Mouse (Mus musculus): ENCODE data around the gene Satb1.

Gene Satb1

GRCm38 (mm10) chr17:51832900-51833577 lies at the start of gene Satb1:
Gene Satb1, minus strand, starts transcription at chr17:51833290.
- DNase-seq (ENCODE audit: low read depth): peak; percentile 87

DNA sequence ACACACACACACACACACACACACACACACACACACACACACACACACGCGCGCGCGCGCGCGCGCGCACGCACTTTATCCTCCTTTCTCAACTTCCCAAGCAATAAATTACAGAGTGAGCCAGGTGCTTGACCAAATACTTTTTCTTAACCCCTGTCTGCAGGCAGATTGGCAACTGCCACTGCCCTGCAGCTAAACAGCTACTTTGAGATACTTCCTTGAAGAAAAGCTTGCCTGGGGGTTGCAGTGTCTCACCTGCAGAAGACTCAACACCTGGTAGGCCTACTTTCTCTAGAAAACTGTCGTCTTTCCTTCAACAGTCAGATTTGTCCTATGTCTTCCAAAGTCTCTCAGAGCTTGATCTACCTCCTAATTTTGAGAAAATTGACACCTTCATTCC lies 49.5 kb upstream of the Satb1 start:
- DNase-seq (ENCODE audit: low read depth): peak; percentile 69

GRCm38 (mm10) chr17:51880895-51881622 lies 48.0 kb upstream of the Satb1 start:
- peak; percentile 52 for DNase-seq (ENCODE audit: low read depth)

- DNase-seq (ENCODE audit: low read depth): peak; percentile 84
These were observed 47.1 kb upstream of the Satb1 start for GRCm38 (mm10) chr17:51880221-51880620.

- peak; percentile 70 for DNase-seq (ENCODE audit: low read depth)
These were observed 46.6 kb upstream of the Satb1 start for GRCm38 (mm10) chr17:51879736-51880135.

GRCm38 (mm10) chr17:51879171-51879570 lies 46.1 kb upstream of the Satb1 start:
- DNase-seq (ENCODE audit: low read depth): peak; percentile 87

- DNase-seq (ENCODE audit: low read depth): peak; percentile 81
These were observed 43.4 kb upstream of the Satb1 start for GRCm38 (mm10) chr17:51876471-51876870.

DNA sequence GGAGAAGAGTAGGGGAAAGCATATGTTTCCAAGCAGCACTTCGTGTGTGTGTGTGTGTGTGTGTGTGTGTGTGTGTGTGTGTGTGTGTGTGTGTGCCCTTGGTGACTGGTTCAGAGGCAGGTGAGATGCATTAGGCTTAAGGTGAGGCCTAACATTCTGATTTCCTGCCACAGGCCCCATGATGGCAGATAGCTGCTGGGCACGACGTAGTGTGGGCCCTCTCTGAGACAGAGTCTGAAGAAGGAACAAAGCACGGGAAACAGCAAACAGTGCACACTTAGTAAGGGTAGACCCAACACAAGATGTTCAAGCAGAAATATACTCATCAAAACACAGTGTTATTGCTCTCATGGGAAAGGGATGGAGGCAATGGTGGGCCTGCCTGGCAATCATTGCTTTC lies 24.5 kb upstream of the Satb1 start:
- DNase-seq (ENCODE audit: low read depth): peak; percentile 67

DNA sequence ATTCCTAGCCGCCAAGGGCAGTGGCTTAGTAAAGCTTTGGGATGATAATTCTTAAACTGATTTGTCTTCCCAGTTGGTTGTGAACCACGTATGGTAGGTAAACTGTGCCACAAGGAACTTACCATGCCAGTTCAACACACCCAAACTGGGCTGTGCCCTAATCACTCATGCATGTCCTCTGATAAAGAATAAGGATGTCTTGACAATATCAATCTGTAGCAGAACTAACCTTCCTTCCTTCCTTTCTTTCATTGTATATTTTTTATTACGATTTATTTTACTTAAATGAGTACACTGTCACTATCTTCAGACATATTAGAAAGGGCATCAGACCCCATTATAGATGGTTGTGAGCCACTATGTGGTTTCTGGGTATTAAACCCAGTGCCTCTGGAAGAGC lies 23.2 kb upstream of the Satb1 start:
- no peak for DNase-seq (ENCODE audit: low read depth)

- peak; percentile 68 for DNase-seq (ENCODE audit: low read depth)
These were observed 22.2 kb upstream of the Satb1 start for GRCm38 (mm10) chr17:51855261-51855660.

DNA sequence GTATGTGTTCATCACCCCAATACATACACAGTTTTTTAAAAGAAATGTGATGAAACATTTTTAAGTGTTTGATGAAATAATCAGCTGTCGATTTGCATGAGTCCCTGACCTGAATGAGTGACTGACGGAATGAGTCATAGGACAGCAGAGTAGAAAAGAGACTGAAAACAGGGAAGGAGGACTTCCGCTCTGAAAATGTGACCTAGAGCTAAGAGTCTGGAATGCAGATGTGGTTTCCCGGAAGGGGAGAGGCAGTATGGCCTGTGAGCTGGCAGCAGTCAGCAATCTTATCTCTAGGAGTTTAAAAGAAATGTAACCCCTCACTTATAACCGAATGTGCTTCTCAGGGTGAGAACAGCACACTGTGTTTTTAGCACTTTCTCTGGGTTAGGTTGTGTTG lies 20.9 kb upstream of the Satb1 start:
- DNase-seq (ENCODE audit: low read depth): no peak

DNA sequence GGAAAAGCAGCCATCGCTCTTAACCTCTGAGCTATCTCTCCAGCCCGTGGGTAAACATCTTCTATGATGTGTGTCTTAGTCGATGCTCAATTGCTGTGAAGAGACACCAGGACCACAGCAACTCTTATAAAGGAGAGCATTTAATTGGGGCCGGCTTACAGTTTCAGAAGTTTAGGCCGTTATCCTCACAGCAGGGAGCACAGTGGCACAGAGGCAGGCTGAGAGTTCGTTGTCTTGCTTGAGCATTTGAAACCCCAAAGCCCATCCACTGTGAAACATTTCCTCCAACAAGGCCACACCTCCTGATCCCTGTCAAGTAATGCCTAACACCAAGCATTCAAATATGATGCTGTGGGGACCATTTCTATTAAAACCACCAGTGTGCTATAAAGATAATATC lies 7.5 kb upstream of the Satb1 start:
- DNase-seq (ENCODE audit: low read depth): no peak

DNA sequence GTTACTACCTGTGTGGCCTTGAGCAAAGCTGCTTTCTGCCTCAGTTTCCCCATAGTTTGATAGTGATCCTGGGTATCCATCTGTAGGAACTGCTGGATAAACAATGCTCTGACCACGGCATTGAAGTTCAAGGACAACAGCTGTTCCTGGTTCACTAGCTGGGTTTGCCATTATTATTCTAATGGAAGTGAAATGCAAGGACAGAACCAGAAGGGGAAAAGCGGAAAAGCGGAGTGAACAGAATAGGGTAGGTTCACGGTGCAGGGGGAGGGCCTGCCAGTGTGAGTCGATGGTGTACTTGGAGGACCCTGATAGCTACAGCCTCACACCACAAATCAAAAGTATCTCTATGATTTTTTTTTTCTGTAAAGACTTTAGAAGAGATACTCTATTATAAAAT lies 6.4 kb upstream of the Satb1 start:
- no peak for DNase-seq (ENCODE audit: low read depth)

DNA sequence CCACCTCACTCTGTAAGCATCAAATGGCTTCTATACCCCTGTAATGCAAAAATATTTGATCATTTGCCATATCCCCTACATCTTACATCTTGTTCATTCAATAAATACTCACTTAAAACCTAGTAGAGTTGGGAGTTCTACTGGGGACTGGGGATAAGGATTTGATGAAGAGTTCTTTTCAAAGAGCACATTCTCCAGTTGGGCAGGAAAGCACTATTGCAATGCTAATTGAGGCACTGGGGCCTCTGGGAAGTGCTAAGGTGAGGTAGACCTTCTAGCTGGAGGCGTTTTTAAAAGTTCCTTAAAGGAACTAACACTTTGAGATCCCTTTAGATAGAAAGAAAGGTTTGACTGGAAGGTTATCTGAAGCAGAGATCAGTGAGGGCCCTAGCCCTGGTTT lies 3.8 kb upstream of the Satb1 start:
- no peak for DNase-seq (ENCODE audit: low read depth)

DNA sequence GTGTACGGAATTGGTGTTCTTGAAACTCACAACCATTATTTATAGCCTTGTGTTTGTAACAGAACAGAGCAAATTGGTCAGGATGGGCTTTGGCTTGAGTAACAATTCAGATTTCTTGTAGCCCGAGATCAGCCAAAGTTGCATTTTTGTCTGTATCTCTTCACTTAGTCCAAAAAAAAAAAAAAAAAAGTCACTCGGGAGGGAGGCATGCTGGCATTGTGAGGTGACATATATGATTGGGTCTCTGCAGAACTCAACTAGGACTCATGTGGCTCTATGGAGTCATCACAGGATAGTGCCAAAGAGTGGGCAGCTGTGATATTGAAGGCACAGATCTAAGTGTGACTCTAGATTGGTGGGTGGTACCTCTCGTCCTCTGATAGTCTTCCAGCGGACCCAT lies 3.2 kb upstream of the Satb1 start:
- no peak for DNase-seq (ENCODE audit: low read depth)

- peak; percentile 65 for DNase-seq (ENCODE audit: low read depth)
These were observed 680 bp upstream of the Satb1 start for GRCm38 (mm10) chr17:51833578-51834361.

- peak; percentile 87 for DNase-seq (ENCODE audit: low read depth)
These were observed 642 bp downstream of the Satb1 start for GRCm38 (mm10) chr17:51832421-51832875.

DNA sequence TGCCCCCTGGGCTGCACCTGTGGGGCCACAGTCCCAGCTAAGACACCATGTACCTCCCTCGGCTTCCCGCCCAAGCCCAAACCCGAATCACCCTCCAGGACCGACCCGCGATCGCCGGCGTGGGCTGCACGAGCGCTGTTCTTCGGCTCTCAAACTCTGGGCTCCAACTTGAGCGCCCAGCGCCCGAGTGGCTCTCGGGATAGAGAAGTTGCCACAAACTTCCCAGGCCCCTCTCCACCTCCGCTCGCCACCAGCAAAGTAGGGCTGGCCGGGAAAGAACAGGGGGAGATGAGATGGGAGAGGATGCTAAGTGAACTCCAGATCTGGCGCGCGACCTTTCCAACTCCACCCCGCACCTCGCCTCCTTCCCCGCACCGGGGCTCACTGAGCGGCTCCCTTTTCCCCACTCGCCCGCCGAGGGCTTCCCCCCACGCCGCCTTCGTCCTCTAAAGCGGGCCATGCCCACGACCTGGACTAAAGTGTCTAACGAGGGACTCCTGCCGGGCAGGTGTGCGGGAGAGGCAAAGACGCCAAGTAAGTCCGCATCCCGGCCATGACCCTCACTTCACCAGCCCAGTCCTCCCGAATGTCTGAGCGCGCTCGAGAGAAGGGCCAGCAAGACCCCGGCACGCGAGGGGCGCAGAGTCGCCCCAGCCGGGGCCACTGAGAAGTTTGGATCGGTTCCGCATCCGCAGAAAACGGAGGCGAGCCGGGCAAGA lies 1.2 kb downstream of the Satb1 start:
- DNase-seq (ENCODE audit: low read depth): no peak

GRCm38 (mm10) chr17:51831121-51831701 lies 1.9 kb downstream of the Satb1 start:
- peak; percentile 64 for DNase-seq (ENCODE audit: low read depth)

- DNase-seq (ENCODE audit: low read depth): peak; percentile 68
These were observed 3.7 kb downstream of the Satb1 start for GRCm38 (mm10) chr17:51829436-51829835.

- peak; percentile 55 for DNase-seq (ENCODE audit: low read depth)
These were observed 5.1 kb downstream of the Satb1 start for GRCm38 (mm10) chr17:51827922-51828410.

DNA sequence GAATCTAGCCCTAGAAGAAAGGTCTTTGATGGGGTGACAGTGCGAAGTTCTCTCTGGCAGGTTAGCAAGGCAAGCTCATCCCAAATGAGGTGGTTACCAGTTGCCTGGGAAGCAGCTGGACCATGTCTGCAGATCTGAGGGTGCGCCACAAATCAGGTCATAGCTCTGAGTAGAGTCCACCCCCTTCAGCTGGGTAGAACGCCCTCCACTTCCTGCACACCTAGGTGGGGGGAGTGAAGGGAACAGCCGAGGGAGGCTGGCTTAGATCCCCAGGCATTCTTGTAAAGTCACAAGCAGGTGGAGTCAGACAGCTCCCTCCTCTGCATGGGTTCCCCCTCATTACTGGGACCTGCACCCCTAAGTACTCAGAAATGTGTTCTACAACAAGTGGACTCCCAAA lies 6.6 kb downstream of the Satb1 start:
- DNase-seq (ENCODE audit: low read depth): peak; percentile 82
